Mouse (Mus musculus) testis, adult 2 months (tissue): ENCODE results near the gene Agpat4.

Source experiments
- CTCF ChIP-seq: fragments of 200-500 bp; IDR thresholded peaks from 2 replicates; pipeline ENCODE4 v1.5.1; 2012; ENCODE audit warnings: low read depth, mild to moderate bottlenecking, inconsistent platforms, low read length, moderate library complexity; ENCODE audit not compliant: control insufficient read depth, insufficient read depth, insufficient replicate concordance
- POLR2A ChIP-seq: fragments of 200-500 bp; IDR thresholded peaks from 2 replicates; pipeline ENCODE4 v1.6.1; 2012; ENCODE audit warnings: low read depth, mild to moderate bottlenecking, inconsistent platforms, low read length, moderate library complexity; ENCODE audit not compliant: control insufficient read depth

- TF ChIP-seq CTCF: no peak
- no peak for TF ChIP-seq POLR2A
Measured at GRCm38 (mm10) chr17:12118561-12118925, at the start of gene Agpat4.
